Mouse (Mus musculus): Measurements from ENCODE around the gene Abca4.

DNA sequence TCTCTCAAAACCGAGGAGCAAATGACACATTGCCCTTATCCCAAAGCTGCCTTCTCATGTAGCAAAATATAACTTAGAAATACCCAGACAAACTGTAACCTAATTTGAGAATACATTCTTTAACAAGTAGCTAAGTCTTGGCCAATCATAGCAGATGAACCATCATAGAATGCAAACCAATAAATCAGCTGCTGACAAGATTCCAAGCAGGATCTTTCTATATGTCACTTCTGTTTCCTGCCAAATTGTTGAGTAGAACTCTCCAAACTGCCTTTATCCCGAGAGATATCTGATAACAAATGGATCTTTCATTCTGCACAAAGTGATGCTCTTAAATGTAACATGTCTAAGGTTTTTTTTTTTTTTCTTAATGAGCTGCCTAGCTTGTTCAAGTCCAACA lies 154.3 kb downstream of the Abca4 start:
- TF ChIP-seq CTCF (IDR thresholded peaks at IDR 0.05; ENCODE audit: low read depth) (no peak), EP300 (optimal IDR thresholded peaks at IDR 0.05) (no peak)
